Mouse (Mus musculus) heart, embryonic 11.5 days (tissue): ENCODE measurements around the gene 4930451I11Rik. TPM values are rescaled to one million over a fixed set of nuclear protein-coding genes. Genes with fewer than 3 reads are reported as not detected.

Source experiments
- ATAC-seq: fragments of 200-750 bp; cut with Nextera tagmentation; replicated peaks from 2 replicates; pipeline ENCODE4 v1.8.0; 2017; ENCODE audit warnings: moderate library complexity; ENCODE audit not compliant: insufficient number of reproducible peaks, low FRiP score, low TSS enrichment
- H3K27ac ChIP-seq: fragments of 300-500 bp; sonication (generic); 2 replicates; pipeline ENCODE4 v1.5.1; 2014; ENCODE audit warnings: mild to moderate bottlenecking, low read depth, low read length
- H3K27me3 ChIP-seq: fragments of 300-500 bp; sonication (generic); 2 replicates; pipeline ENCODE4 v1.6.1; 2014; ENCODE audit warnings: mild to moderate bottlenecking, low read length, mixed read lengths; ENCODE audit not compliant: control insufficient read depth, insufficient read depth
- H3K36me3 ChIP-seq: fragments of 300-500 bp; sonication (generic); 2 replicates; pipeline ENCODE4 v1.6.1; 2014; ENCODE audit warnings: mild to moderate bottlenecking, low read length, moderate library complexity, mixed read lengths; ENCODE audit not compliant: control insufficient read depth, insufficient read depth
- H3K4me1 ChIP-seq: fragments of 300-500 bp; sonication (generic); 2 replicates; pipeline ENCODE4 v1.6.1; 2014; ENCODE audit warnings: low read length; ENCODE audit not compliant: control insufficient read depth, insufficient read depth
- H3K4me2 ChIP-seq: fragments of 300-500 bp; sonication (generic); 2 replicates; pipeline ENCODE4 v1.6.1; 2014; ENCODE audit warnings: mild to moderate bottlenecking, moderate library complexity
- H3K4me3 ChIP-seq: fragments of 300-500 bp; sonication (generic); 2 replicates; pipeline ENCODE4 v1.5.1; 2014; ENCODE audit warnings: low read depth, low read length
- H3K9ac ChIP-seq: fragments of 300-500 bp; sonication (generic); 2 replicates; pipeline ENCODE4 v1.6.1; 2014; ENCODE audit warnings: mild to moderate bottlenecking, low read depth, low read length, moderate library complexity
- H3K9me3 ChIP-seq: fragments of 300-500 bp; sonication (generic); replicated peaks from 2 replicates; pipeline ENCODE4 v1.6.1; 2016; ENCODE audit warnings: low read length; ENCODE audit not compliant: control insufficient read depth
- WGBS: fragments of 180-500 bp; shearing (Covaris S2); extraction: QIAGEN DNeasy Blood & Tissue Kit; methylation state at CpG from one replicate; pipeline ENCODE4 v1.1.7; 2014; ENCODE audit not compliant: insufficient replicate concordance; 5-methylcytosine and 5-hydroxymethylcytosine counted together
- polyA plus RNA-seq: library from polyadenylated mRNA; unstranded; fragments of >200 nt; fragmentation: Nextera tagmentation; extraction: Ambion mirVana; gene quantifications from 2 replicates; pipeline ENCODE4 v1.2.1, GENCODE M21; 2014

Gene 4930451I11Rik
- polyA plus RNA-seq, 1 experiment from 2014 or later = not detected

GRCm38 (mm10) chr7:126785056-126785455, 46.4 kb downstream of the 4930451I11Rik start:
- Histone ChIP-seq H3K4me2 (no peak overlapping the region), H3K36me3 (peaks cover 45% of the 10 kb centered on the region), H3K9ac (no peak overlapping the region), H3K27ac (no peak overlapping the region), H3K9me3 (no peaks in the 10 kb centered on the region), H3K4me1 (peaks cover 13% of the 10 kb centered on the region), H3K27me3 (no peaks in the 10 kb centered on the region), H3K4me3 (no peak overlapping the region)
- ATAC-seq = no peak
- 62% methylated on average over 4 of the region's 4 CpGs for WGBS

GRCm38 (mm10) chr7:126784469-126784868, 47.0 kb downstream of the 4930451I11Rik start:
- H3K4me2 ChIP-seq = no peak overlapping the region
- WGBS = 88% methylated on average over 7 of the region's 7 CpGs
- no peak overlapping the region for H3K9ac ChIP-seq
- no peak for ATAC-seq
- no peaks in the 10 kb centered on the region for H3K27me3 ChIP-seq
- peaks cover 43% of the 10 kb centered on the region for H3K36me3 ChIP-seq
- H3K4me3 ChIP-seq = no peak overlapping the region
- H3K27ac ChIP-seq = no peak overlapping the region
- H3K9me3 ChIP-seq = no peaks in the 10 kb centered on the region
- peaks cover 17% of the 10 kb centered on the region for H3K4me1 ChIP-seq

- Histone ChIP-seq H3K27ac (no peak overlapping the region), H3K4me2 (no peak overlapping the region), H3K27me3 (no peaks in the 10 kb centered on the region), H3K9me3 (no peaks in the 10 kb centered on the region), H3K9ac (no peak overlapping the region), H3K4me3 (no peak overlapping the region), H3K4me1 (peaks cover 22% of the 10 kb centered on the region), H3K36me3 (peaks cover 27% of the 10 kb centered on the region)
- WGBS = 82% methylated on average over 13 of the region's 13 CpGs
- ATAC-seq = no peak
Observed at GRCm38 (mm10) chr7:126782693-126783092, 48.7 kb downstream of the 4930451I11Rik start.

GRCm38 (mm10) chr7:126781661-126782370, 49.6 kb downstream of the 4930451I11Rik start:
- Histone ChIP-seq H3K4me3 (0 out of 2 replicates have a peak overlapping the region, but pooled peaks have one; percentile 47), H3K9me3 (no peaks in the 10 kb centered on the region), H3K27me3 (no peaks in the 10 kb centered on the region), H3K27ac (no peak overlapping the region), H3K4me2 (peak overlapping the region; percentile 89), H3K36me3 (peaks cover 18% of the 10 kb centered on the region), H3K4me1 (peaks cover 29% of the 10 kb centered on the region), H3K9ac (no peak overlapping the region)
- no peak for ATAC-seq
- WGBS = 28% methylated on average over 11 of the region's 11 CpGs

- peak within 1 kb of the TSS; percentile 6 for H3K9ac ChIP-seq
Observed at GRCm38 (mm10) chr7:126780971-126781635, 50.3 kb downstream of the 4930451I11Rik start, which contains the start of gene Tbx6. Gene Tbx6 (plus strand): TSS chr7:126781483.

More at GRCm38 (mm10) chr7:126780971-126781635, 50.3 kb downstream of the 4930451I11Rik start, which contains the start of gene Tbx6:
- no peak within 1 kb of the TSS for H3K27ac ChIP-seq
- H3K36me3 ChIP-seq = peaks cover 13% of the 10 kb centered on the region
- peaks cover 31% of the 10 kb centered on the region for H3K4me1 ChIP-seq
- no peak for ATAC-seq
- WGBS = 5% methylated on average over 22 of the region's 22 CpGs
- no peaks in the 10 kb centered on the region for H3K9me3 ChIP-seq
- H3K4me3 ChIP-seq = peak within 1 kb of the TSS; percentile 47
- no peaks in the 10 kb centered on the region for H3K27me3 ChIP-seq
- H3K4me2 ChIP-seq = peak within 1 kb of the TSS; percentile 89

Other genes with a start within 250 kb of the 4930451I11Rik start
- 0.13 and 0.31 TPM in 2 replicates for gene Apobr, start 246.7 kb downstream of the 4930451I11Rik start, polyA plus RNA-seq
- gene Cln3, start 245.8 kb downstream of the 4930451I11Rik start, polyA plus RNA-seq = 16.3 and 19.7 TPM in 2 replicates
- not detected in 2 replicates for gene Il27, start 236.7 kb downstream of the 4930451I11Rik start, polyA plus RNA-seq
- gene Nupr1, start 200.8 kb downstream of the 4930451I11Rik start, polyA plus RNA-seq = 1.2 and 2.8 TPM in 2 replicates
- 24.7 and 28.9 TPM in 2 replicates for gene Sgf29, start 182.3 kb downstream of the 4930451I11Rik start, polyA plus RNA-seq
- gene Sult1a1, start 155.2 kb downstream of the 4930451I11Rik start, polyA plus RNA-seq = 2.4 and 2.5 TPM in 2 replicates
- 120 and 126 TPM in 2 replicates for gene Bola2, start 136.2 kb downstream of the 4930451I11Rik start, polyA plus RNA-seq
- 6.1 and 6.7 TPM in 2 replicates for gene Slx1b, start 135.9 kb downstream of the 4930451I11Rik start, polyA plus RNA-seq
- gene Coro1a, start 123.9 kb downstream of the 4930451I11Rik start, polyA plus RNA-seq = 13.1 and 13.8 TPM in 2 replicates
- 48.2 and 52.1 TPM in 2 replicates for gene Mapk3, start 72.0 kb downstream of the 4930451I11Rik start, polyA plus RNA-seq
- 0.92 and 1.4 TPM in 2 replicates for gene Gdpd3, start 65.3 kb downstream of the 4930451I11Rik start, polyA plus RNA-seq
- gene Ypel3, start 54.7 kb downstream of the 4930451I11Rik start, polyA plus RNA-seq = 79.6 and 84.9 TPM in 2 replicates
- 0.31 and 0.45 TPM in 2 replicates for gene Tbx6, start 50.2 kb downstream of the 4930451I11Rik start, polyA plus RNA-seq
- gene Ppp4c, start 39.1 kb downstream of the 4930451I11Rik start, polyA plus RNA-seq = 204 and 213 TPM in 2 replicates
- 0.40 and 0.41 TPM in 2 replicates for gene Fam57b, start 34.0 kb downstream of the 4930451I11Rik start, polyA plus RNA-seq
- gene Doc2a, start 15.8 kb upstream of the 4930451I11Rik start, polyA plus RNA-seq = 0.17 and 0.96 TPM in 2 replicates
- gene Hirip3, start 30.3 kb upstream of the 4930451I11Rik start, polyA plus RNA-seq = 15.5 and 17.0 TPM in 2 replicates
- 69.8 and 76.1 TPM in 2 replicates for gene Ino80e, start 30.7 kb upstream of the 4930451I11Rik start, polyA plus RNA-seq
- 19.4 and 25.9 TPM in 2 replicates for gene Taok2, start 53.1 kb upstream of the 4930451I11Rik start, polyA plus RNA-seq
- 13.5 and 18.3 TPM in 2 replicates for gene Tmem219, start 91.3 kb upstream of the 4930451I11Rik start, polyA plus RNA-seq
- 11.5 and 12.6 TPM in 2 replicates for gene Kctd13, start 97.2 kb upstream of the 4930451I11Rik start, polyA plus RNA-seq
- 0.23 TPM in 1 of 2 replicates, not detected in the other for gene Asphd1, start 117.9 kb upstream of the 4930451I11Rik start, polyA plus RNA-seq
- 0.20 and 0.31 TPM in 2 replicates for gene Sez6l2, start 118.9 kb upstream of the 4930451I11Rik start, polyA plus RNA-seq
- 62.8 and 63.0 TPM in 2 replicates for gene Cdipt, start 144.3 kb upstream of the 4930451I11Rik start, polyA plus RNA-seq
- gene Cdiptos, start 144.5 kb upstream of the 4930451I11Rik start, polyA plus RNA-seq = 1.1 and 1.2 TPM in 2 replicates
- 8.2 and 8.5 TPM in 2 replicates for gene Mvp, start 183.0 kb upstream of the 4930451I11Rik start, polyA plus RNA-seq
- gene Pagr1b, start 184.8 kb upstream of the 4930451I11Rik start, polyA plus RNA-seq = not detected in 2 replicates
- gene Pagr1a, start 185.7 kb upstream of the 4930451I11Rik start, polyA plus RNA-seq = 50.9 and 53.2 TPM in 2 replicates
- gene Gm42742, start 189.5 kb upstream of the 4930451I11Rik start, polyA plus RNA-seq = 36.6 and 40.9 TPM in 2 replicates
- 4.5 and 5.0 TPM in 2 replicates for gene Prrt2, start 189.6 kb upstream of the 4930451I11Rik start, polyA plus RNA-seq
- gene Maz, start 195.4 kb upstream of the 4930451I11Rik start, polyA plus RNA-seq = 38.6 and 44.1 TPM in 2 replicates
- gene Kif22, start 210.8 kb upstream of the 4930451I11Rik start, polyA plus RNA-seq = 97.7 and 103 TPM in 2 replicates